Mouse (Mus musculus) hindbrain, embryonic 14.5 days (tissue): ENCODE data around the gene Cdk5rap1. TPM values are rescaled to one million over a fixed set of nuclear protein-coding genes. Genes with fewer than 3 reads are reported as not detected.

Source experiments
- ATAC-seq: fragments of 200-750 bp; cut with Nextera tagmentation; 2 replicates; pipeline ENCODE4 v1.8.0; 2017; ENCODE audit warnings: moderate number of reproducible peaks, mild to moderate bottlenecking, moderate TSS enrichment, moderate library complexity; ENCODE audit not compliant: low FRiP score
- DNase-seq: peaks from one replicate; pipeline ENCODE4 v3.0.0-alpha.2; 2015; ENCODE audit warnings: low spot score
- H3K27ac ChIP-seq: fragments of 300-500 bp; sonication (generic); 2 replicates; pipeline ENCODE4 v1.5.1; 2014; ENCODE audit warnings: mild to moderate bottlenecking, moderate library complexity
- H3K27me3 ChIP-seq: fragments of 300-500 bp; sonication (generic); 2 replicates; pipeline ENCODE4 v1.6.1; 2014; ENCODE audit warnings: mild to moderate bottlenecking, low read length, mixed read lengths; ENCODE audit not compliant: control insufficient read depth, insufficient read depth
- H3K36me3 ChIP-seq: fragments of 300-500 bp; sonication (generic); replicated peaks from 2 replicates; pipeline ENCODE4 v1.6.1; 2014; ENCODE audit not compliant: control insufficient read depth, insufficient read depth
- H3K4me1 ChIP-seq: fragments of 300-500 bp; sonication (generic); replicated peaks from 2 replicates; pipeline ENCODE4 v1.6.1; 2014; ENCODE audit warnings: antibody characterized with exemption, low read length, mixed read lengths; ENCODE audit not compliant: control insufficient read depth, insufficient read depth
- H3K4me2 ChIP-seq: fragments of 300-500 bp; sonication (generic); replicated peaks from 2 replicates; pipeline ENCODE4 v1.6.1; 2014; ENCODE audit warnings: mild to moderate bottlenecking, moderate library complexity
- H3K4me3 ChIP-seq: fragments of 300-500 bp; sonication (generic); replicated peaks from 2 replicates; pipeline ENCODE4 v1.5.1; 2014; ENCODE audit warnings: mild to moderate bottlenecking, low read length
- H3K9ac ChIP-seq: fragments of 300-500 bp; sonication (generic); 2 replicates; pipeline ENCODE4 v1.6.1; 2014
- H3K9me3 ChIP-seq: fragments of 300-500 bp; sonication (generic); 2 replicates; pipeline ENCODE4 v1.6.1; 2016; ENCODE audit warnings: low read length; ENCODE audit not compliant: control insufficient read depth
- WGBS: fragments of 180-500 bp; shearing (Covaris S2); extraction: QIAGEN DNeasy Blood & Tissue Kit; methylation state at CpG from one replicate; pipeline ENCODE4 v1.1.7; 2014; 5-methylcytosine and 5-hydroxymethylcytosine counted together
- polyA plus RNA-seq: library from polyadenylated mRNA; unstranded; fragments of >200 nt; fragmentation: Nextera tagmentation; extraction: Ambion mirVana; gene quantifications from 2 replicates; pipeline ENCODE4 v1.2.1, GENCODE M21; 2014

Gene Cdk5rap1
- polyA plus RNA-seq: 14.2 and 20.3 TPM in 2 replicates

GRCm38 (mm10) chr2:154372842-154373500 is at the start of gene Cdk5rap1:
Gene Cdk5rap1 (minus strand): TSS chr2:154373010.
- H3K4me1 ChIP-seq: peaks cover 10% of the 10 kb centered on the region; the same call in 1 of the 2 replicates
- DNase-seq: no peak
- peak within 1 kb of the TSS; percentile 83 for H3K4me2 ChIP-seq
- H3K9me3 ChIP-seq: no peaks in the 10 kb centered on the region
- ATAC-seq: peak; percentile 35; the same call in 1 of the 2 replicates
- peaks cover 18% of the 10 kb centered on the region; the same call in 1 of the 2 replicates for H3K36me3 ChIP-seq
- WGBS: 16% methylated on average over 9 of the region's 9 CpGs
- peak within 1 kb of the TSS; percentile 87 for H3K4me3 ChIP-seq
- no peaks in the 10 kb centered on the region for H3K27me3 ChIP-seq
- H3K27ac ChIP-seq: peak within 1 kb of the TSS; percentile 84
- H3K9ac ChIP-seq: peak within 1 kb of the TSS; percentile 96

- Histone ChIP-seq H3K4me3 (no peak overlapping the region), H3K4me1 (peaks cover 23% of the 10 kb centered on the region), H3K36me3 (no peaks in the 10 kb centered on the region), H3K9me3 (no peaks in the 10 kb centered on the region), H3K27me3 (no peaks in the 10 kb centered on the region), H3K4me2 (no peak overlapping the region), H3K9ac (no peak overlapping the region), H3K27ac (no peak overlapping the region)
- 62% methylated on average over 5 of the region's 5 CpGs for WGBS
- ATAC-seq (no peak), DNase-seq (no peak)
Observed at GRCm38 (mm10) chr2:154422181-154422580, 49.4 kb upstream of the Cdk5rap1 start.

GRCm38 (mm10) chr2:154420942-154421731 is 48.3 kb upstream of the Cdk5rap1 start:
- Histone ChIP-seq H3K9ac (no peak overlapping the region), H3K9me3 (no peaks in the 10 kb centered on the region), H3K27ac (peak overlapping the region; percentile 62), H3K4me1 (peaks cover 13% of the 10 kb centered on the region), H3K4me3 (no peak overlapping the region), H3K4me2 (no peak overlapping the region), H3K36me3 (no peaks in the 10 kb centered on the region), H3K27me3 (no peaks in the 10 kb centered on the region)
- WGBS: 12% methylated on average over 7 of the region's 7 CpGs
- peak; percentile 50 for DNase-seq
- peak; percentile 81 for ATAC-seq

GRCm38 (mm10) chr2:154419631-154420515 is 47.1 kb upstream of the Cdk5rap1 start:
- Histone ChIP-seq H3K9me3 (no peaks in the 10 kb centered on the region), H3K9ac (no peak overlapping the region), H3K36me3 (no peaks in the 10 kb centered on the region), H3K27ac (no peak overlapping the region), H3K4me2 (no peak overlapping the region), H3K27me3 (no peaks in the 10 kb centered on the region), H3K4me1 (0 out of 2 replicates have a peak, but pooled peaks cover 9% of the 10 kb centered on the region), H3K4me3 (no peak overlapping the region)
- DNase-seq: no peak
- ATAC-seq: no peak
- WGBS: 63% methylated on average over 9 of the region's 9 CpGs

- H3K4me1 ChIP-seq: 0 out of 2 replicates have a peak, but pooled peaks cover 9% of the 10 kb centered on the region
- no peak overlapping the region for H3K9ac ChIP-seq
- no peaks in the 10 kb centered on the region for H3K36me3 ChIP-seq
- H3K27ac ChIP-seq: no peak overlapping the region
- H3K27me3 ChIP-seq: no peaks in the 10 kb centered on the region
- ATAC-seq (no peak), DNase-seq (no peak)
- no peak overlapping the region for H3K4me3 ChIP-seq
- 89% methylated on average over 7 of the region's 7 CpGs for WGBS
- H3K9me3 ChIP-seq: no peaks in the 10 kb centered on the region
- no peak overlapping the region for H3K4me2 ChIP-seq
Observed at GRCm38 (mm10) chr2:154418001-154418400, 45.2 kb upstream of the Cdk5rap1 start.

- Histone ChIP-seq H3K27ac (no peak overlapping the region), H3K4me3 (no peak overlapping the region), H3K4me2 (no peak overlapping the region), H3K27me3 (no peaks in the 10 kb centered on the region), H3K9me3 (no peaks in the 10 kb centered on the region), H3K4me1 (0 out of 2 replicates have a peak, but pooled peaks cover 9% of the 10 kb centered on the region), H3K36me3 (no peaks in the 10 kb centered on the region), H3K9ac (no peak overlapping the region)
- peak; percentile 84 for DNase-seq
- ATAC-seq: no peak
- WGBS: 3% methylated on average over 3 of the region's 3 CpGs
Observed at GRCm38 (mm10) chr2:154417107-154417506, 44.3 kb upstream of the Cdk5rap1 start.

GRCm38 (mm10) chr2:154412018-154412666 is 39.3 kb upstream of the Cdk5rap1 start:
- Histone ChIP-seq H3K27me3 (no peaks in the 10 kb centered on the region), H3K4me1 (no peaks in the 10 kb centered on the region; the same call in 1 of the 2 replicates), H3K4me2 (no peak overlapping the region), H3K9ac (no peak overlapping the region), H3K36me3 (no peaks in the 10 kb centered on the region), H3K9me3 (no peaks in the 10 kb centered on the region), H3K27ac (no peak overlapping the region), H3K4me3 (no peak overlapping the region)
- 68% methylated on average over 7 of the region's 7 CpGs for WGBS
- ATAC-seq (no peak), DNase-seq (peak; percentile 87)

- no peaks in the 10 kb centered on the region for H3K36me3 ChIP-seq
- DNase-seq: peak; percentile 57
- WGBS: 64% methylated on average over 2 of the region's 2 CpGs
- H3K4me2 ChIP-seq: no peak overlapping the region
- no peak for ATAC-seq
- no peaks in the 10 kb centered on the region; the same call in 1 of the 2 replicates for H3K4me1 ChIP-seq
- H3K4me3 ChIP-seq: no peak overlapping the region
- no peak overlapping the region for H3K27ac ChIP-seq
- H3K9me3 ChIP-seq: no peaks in the 10 kb centered on the region
- no peaks in the 10 kb centered on the region for H3K27me3 ChIP-seq
- H3K9ac ChIP-seq: no peak overlapping the region
Observed at GRCm38 (mm10) chr2:154410355-154410754, 37.5 kb upstream of the Cdk5rap1 start.
